Mouse (Mus musculus) MEL (cell line): ENCODE data around the gene Prok1.

Source experiments
- CTCF ChIP-seq, 3 experiments: IDR thresholded peaks in 2 of 3; conservative IDR thresholded peaks in 1 of 3; 2 replicates each; pipeline ENCODE4 v1.5.1; 2011 to 2012; ENCODE audit warnings: low read length in 3 of 3, low read depth in 2 of 3, mild to moderate bottlenecking in 2 of 3, improper control_type of control experiment in 1 of 3, inconsistent platforms in 1 of 3, mixed read lengths in 1 of 3, moderate library complexity in 1 of 3; ENCODE audit not compliant: control insufficient read depth in 1 of 3, insufficient read depth in 1 of 3, poor library complexity in 1 of 3, severe bottlenecking in 1 of 3
- EP300 ChIP-seq, 2 experiments: IDR thresholded peaks; 2 replicates each; pipeline ENCODE4 v1.6.1; 2011; ENCODE audit warnings: improper control_type of control experiment in 2 of 2, low read length in 2 of 2, low read depth in 1 of 2, mild to moderate bottlenecking in 1 of 2
- ZNF384 ChIP-seq: IDR thresholded peaks from 2 replicates; pipeline ENCODE4 v1.6.1; 2012; ENCODE audit warnings: low read depth, mild to moderate bottlenecking, inconsistent platforms, low read length, improper control_type of control experiment

DNA sequence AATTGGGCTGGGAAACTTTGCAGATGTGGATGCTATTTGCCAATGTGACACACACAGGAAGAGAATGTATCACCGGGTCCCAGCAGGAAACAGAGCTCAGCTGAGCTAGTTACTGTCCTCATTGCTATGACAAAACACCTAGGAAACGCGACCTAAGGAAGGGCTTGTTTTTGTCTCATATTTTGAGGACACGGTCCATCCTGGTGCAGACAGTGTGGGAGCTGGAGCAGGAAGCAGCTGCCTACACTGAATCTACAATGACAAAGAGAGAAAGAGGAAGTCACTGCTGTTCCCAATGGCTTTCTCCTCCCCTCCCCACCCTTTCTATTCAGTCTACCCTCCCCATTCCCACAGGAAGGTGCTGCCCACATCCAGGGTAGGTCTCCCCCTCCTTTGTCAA, 12.5 kb upstream of the Prok1 start:
- TF ChIP-seq CTCF (IDR thresholded peaks at IDR 0.05 in 2 of 3, conservative IDR thresholded peaks at IDR 0.05 in 1 of 3; ENCODE audit: control insufficient read depth in 1 of 3, insufficient read depth in 1 of 3, low read depth in 2 of 3, low read length in 3 of 3, poor library complexity in 1 of 3, severe bottlenecking in 1 of 3) (no peak), ZNF384 (no peak), EP300 (IDR thresholded peaks at IDR 0.05; ENCODE audit: low read depth in 1 of 2, low read length in 2 of 2) (no peak)
